Mouse (Mus musculus) urinary bladder, adult 18-20 months (tissue): ENCODE measurements at regions not wholly inside any gene's neighbourhood (a gene's known extent, or its start where the extent isn't known, plus 50 kb on each side); places are given as distances from the start of the nearest gene placed in this dataset.

Source experiments
- DNase-seq, 2 experiments: peaks; one replicate each; pipeline ENCODE4 v3.0.0; 2022; ENCODE audit warnings: low spot score in 2 of 2, mixed read lengths in 2 of 2

DNA sequence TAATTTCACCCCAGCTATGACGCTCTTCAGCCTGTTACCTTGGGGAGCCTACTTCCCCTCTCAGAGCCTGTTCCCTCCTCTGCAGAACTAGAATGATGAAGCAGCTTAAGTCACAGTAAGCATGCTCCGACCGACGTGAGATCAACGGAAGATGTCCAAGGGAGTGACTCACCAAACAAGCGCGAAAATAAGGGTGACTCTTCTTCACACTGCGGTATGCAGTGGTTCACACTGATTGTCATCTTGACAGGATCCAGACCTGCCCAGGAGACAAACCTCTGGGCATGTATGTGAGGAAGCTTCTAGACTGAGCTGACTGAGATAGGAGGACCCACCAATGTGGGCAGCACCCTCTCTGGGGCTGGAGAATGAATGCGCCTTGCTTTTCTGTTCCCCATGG lies 116.3 kb upstream of the Tpm1 start:
- no peak for DNase-seq

DNA sequence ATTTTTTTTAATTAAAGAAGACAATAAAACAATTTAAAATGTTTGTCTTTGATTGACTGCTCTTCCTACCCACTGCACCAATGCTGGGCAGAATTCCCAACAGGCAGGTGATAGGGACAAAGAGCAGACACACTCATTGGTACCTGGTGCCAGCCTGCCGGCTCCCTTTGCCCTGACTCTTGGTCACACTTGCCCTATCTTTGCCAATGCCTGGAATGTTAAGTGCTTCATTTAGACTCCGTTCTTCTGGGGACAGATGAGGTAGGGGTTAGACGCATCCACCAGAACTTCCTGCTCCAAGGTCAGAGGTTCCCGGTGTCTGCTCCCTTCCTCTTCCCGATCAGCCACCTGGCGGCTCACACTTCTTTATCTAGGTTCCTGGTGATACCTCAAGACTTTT lies 114.5 kb upstream of the Tpm1 start:
- DNase-seq = no peak

DNA sequence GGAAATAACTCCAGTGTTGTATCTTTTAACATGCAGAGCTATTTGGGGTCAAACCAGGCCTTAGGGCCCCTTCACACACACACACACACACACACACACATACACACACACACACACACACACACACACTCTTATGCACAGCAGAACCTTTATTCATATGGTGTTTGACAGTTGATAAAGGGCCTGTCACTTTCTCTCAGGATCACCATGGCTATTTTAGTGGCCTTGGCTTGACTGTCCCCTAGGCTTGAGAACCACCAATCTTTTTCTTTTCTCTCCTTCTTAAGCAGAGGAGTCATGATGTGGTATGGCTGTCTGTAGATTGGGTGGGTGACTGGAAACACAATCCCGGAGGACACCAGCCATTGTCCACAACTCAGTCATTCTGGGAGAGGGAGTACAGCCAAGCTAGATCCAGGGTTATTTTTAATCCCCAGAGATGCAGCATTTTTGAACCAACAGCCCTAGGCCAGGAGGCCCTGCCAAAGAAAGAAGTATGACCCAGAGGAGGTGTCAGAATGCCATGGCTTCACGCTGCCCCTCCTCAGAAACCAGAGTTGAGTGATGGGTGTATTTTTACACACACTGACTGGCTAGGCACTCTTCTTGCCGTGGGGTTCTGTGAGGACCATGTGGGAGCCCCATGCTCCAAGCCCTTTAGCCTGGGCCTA lies 111.7 kb upstream of the Tpm1 start:
- no peak for DNase-seq

DNA sequence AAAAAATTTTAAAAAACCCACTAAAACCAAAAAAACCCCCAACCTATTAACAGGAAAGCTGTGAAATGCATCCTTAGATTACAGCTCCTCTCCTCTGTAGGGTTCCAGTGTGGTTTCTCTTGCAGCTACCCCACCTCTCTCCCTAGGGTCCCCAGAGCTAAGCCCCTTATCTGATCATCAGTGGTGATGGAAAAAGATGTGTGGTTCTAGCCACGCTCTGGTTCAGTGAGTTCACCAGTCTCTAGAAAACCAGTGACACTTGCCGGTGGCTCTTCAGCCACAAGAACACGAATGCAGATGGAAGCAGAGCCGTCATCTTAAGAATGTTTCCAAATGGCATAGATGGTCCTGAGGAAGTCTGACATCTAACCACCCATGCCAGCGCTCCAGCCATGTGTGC lies 111.1 kb upstream of the Tpm1 start:
- DNase-seq = no peak

GRCm38 (mm10) chr9:67156590-67157259 lies 107.5 kb upstream of the Tpm1 start:
- peak; percentile 13 to 37 for DNase-seq

GRCm38 (mm10) chr9:67154062-67154461 lies 104.9 kb upstream of the Tpm1 start:
- no peak for DNase-seq

GRCm38 (mm10) chr9:67153333-67153732 lies 104.1 kb upstream of the Tpm1 start:
- no peak for DNase-seq

DNA sequence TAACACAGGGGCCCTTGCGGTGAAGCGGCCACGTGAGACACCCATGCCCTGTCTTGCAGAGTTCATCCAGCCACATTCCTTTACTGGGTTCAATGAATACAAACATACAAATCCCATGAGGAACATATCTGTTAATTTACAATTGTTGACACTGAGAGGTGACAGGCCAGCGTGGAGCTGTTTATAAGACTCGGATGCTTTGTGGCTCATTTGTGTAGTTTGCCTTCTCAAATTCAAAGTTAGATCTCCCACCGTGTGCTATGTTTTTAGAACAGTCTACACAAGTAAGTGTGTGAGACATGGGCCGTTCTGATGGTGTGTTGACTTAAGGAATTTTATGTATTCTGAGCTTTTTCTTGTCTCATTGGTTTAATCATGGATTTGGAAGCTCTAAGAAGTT lies 98.5 kb upstream of the Tpm1 start:
- no peak for DNase-seq

- DNase-seq = no peak
Observed at GRCm38 (mm10) chr9:67145392-67145791, 96.2 kb upstream of the Tpm1 start.

GRCm38 (mm10) chr9:67144511-67144910 lies 95.3 kb upstream of the Tpm1 start:
- DNase-seq = no peak

- DNase-seq = no peak
Observed at GRCm38 (mm10) chr9:67140319-67140887, 91.2 kb upstream of the Tpm1 start.

DNA sequence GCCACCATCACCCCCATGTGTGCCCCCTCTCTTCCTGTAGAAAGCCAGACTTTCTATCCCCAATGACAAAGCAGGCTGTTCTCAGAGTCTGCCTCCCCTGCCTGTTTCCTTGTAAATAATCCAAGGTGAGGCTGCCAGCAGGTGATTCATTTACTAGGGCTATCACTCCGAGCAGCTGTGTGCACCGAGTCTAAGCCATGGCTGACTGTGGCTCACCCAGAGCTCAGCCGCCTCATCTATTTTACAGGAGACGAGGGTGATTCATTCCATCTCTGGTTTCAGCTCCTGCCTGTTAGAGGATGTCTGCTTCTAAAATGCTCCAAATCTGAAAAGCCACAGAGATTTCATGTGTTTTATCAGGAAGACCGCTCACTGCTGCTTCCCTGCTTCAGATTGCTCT lies 88.5 kb upstream of the Tpm1 start:
- peak in 1 of 2 experiments; percentile 18 for DNase-seq

GRCm38 (mm10) chr9:67137141-67137540 lies 87.9 kb upstream of the Tpm1 start:
- DNase-seq = no peak

GRCm38 (mm10) chr9:67136166-67136565 lies 87.0 kb upstream of the Tpm1 start:
- DNase-seq = no peak

DNA sequence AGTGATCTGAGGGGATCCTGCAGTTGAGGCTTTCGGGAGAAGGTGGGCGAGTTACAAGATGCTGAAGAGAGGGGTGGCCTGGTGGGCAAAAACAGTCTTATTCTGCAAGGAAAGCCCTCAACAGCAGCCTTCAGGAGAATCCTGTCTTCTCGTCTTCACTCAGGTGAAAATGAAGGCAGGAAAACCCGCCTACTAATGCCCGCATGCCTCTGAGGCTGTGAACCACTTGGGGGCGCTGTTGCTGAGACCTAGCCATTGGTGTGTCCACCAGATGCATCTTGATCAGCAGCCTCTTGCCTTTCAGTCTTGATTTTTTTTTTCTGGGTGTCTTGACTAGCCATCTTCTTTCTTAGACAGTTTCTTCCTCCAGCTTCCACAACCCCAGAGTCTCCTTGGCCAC lies 85.2 kb upstream of the Tpm1 start:
- DNase-seq = no peak

- no peak for DNase-seq
Observed at GRCm38 (mm10) chr9:67132370-67132769, 83.2 kb upstream of the Tpm1 start.

- DNase-seq = no peak
Observed at GRCm38 (mm10) chr9:67130730-67131440, 81.7 kb upstream of the Tpm1 start.

- DNase-seq = no peak
Observed at GRCm38 (mm10) chr9:67129891-67130290, 80.7 kb upstream of the Tpm1 start.

DNA sequence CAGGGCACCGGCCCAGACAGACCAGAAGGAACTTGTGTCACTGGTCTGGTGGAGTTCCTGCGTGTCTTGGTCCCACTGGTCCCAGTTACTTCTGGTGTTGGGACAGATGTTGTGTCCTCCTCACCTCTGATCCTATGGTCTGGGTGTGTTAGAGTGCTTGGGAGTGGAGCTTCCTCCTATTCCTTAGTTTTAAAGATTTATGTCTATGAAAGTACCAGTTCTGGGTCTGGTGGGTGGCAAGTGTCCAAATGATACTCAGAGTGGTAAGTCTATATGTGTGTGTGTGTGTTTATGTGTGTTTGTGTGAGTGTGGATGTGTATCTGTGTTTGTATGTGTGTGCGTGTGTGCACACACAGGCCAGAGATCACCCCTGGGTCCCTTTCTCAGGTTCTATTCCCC lies 79.9 kb upstream of the Tpm1 start:
- DNase-seq = no peak

- DNase-seq = no peak
Observed at GRCm38 (mm10) chr9:67121691-67122090, 72.5 kb upstream of the Tpm1 start.

- DNase-seq = no peak
Observed at GRCm38 (mm10) chr9:67118880-67119644, 69.9 kb upstream of the Tpm1 start.

DNA sequence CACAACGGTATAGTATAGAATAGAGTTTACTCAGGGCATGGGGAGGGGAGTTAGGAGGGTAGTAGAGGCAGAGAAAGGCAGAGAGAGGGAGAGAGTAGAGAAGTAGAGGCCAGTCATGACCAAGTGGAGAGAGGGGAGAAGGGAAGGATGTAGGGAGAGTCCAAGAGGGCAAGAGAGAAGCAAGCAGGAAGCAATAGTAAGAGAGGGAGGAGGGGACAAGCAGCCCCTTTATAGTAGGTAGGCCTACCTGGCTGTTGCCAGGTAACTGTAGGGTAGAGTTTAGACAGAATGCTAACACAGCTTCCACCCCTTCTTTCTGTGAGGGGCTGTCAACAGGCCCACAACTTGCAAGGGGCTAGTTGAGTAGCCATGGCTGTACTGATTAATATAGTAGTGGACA lies 69.2 kb upstream of the Tpm1 start:
- DNase-seq = no peak
